Comparison of ENCODE assay signal across 21 mouse cellular contexts in the genomic region with DNA sequence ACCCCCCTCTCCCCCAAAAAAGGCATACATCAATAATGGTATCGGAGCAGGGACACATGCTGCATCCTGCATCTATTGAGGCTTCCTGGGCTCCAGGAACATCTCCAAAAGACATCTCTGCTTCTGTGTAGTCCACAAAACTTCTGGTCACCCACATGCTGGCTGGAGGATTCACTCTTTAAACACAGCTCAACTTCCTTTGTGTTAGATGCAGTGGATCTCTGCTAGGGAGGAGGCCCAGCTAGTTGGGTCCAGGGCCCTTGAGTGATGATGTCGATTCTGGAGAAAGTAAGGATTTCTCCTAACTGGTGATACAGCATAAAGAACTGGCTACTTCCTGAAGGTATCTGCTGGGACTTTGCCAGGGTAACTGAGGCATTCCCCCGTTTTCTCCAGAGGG.
A peak's percentile ranks its signal among the peaks of the same experiment; 100 is the strongest.
DNase-seq lines count a peak whose midpoint lies in the region; ATAC-seq lines count a peak whose summit lies in the region.
"Had no signal": no experiment of that assay in that cellular context is flagged by ENCODE, and none has a peak within 500 bp of the region (broad histone marks: within the 10 kb centered on the region; RNA-seq: fewer than 3 reads in every experiment).

No protein-coding gene starts in this region.

- H3K9me3 ChIP-seq in midbrain, embryonic 11.5 days (ENCODE audit: control insufficient read depth, low read length), result no peaks in the 10 kb centered on the region; the same call in 1 of the 2 replicates
- 0 out of 2 replicates have a peak, but pooled peaks cover 8% of the 10 kb centered on the region for H3K9me3 ChIP-seq in midbrain, embryonic 13.5 days
- peaks cover 4% of the 10 kb centered on the region; the same call in 1 of the 2 replicates for H3K9me3 ChIP-seq in neural tube, embryonic 13.5 days
- H3K9me3 ChIP-seq: G1E had no signal

- no peaks in the 10 kb centered on the region for H3K27me3 ChIP-seq in midbrain, embryonic 11.5 days (ENCODE audit: control insufficient read depth, insufficient read depth, low read length)
- no peaks in the 10 kb centered on the region for H3K27me3 ChIP-seq in midbrain, embryonic 13.5 days
- no peaks in the 10 kb centered on the region for H3K27me3 ChIP-seq in neural tube, embryonic 13.5 days
- H3K27me3 ChIP-seq: CH12.LX had no signal

- no peak overlapping the region for H3K9ac ChIP-seq in midbrain, embryonic 11.5 days (ENCODE audit: low read length)
- H3K9ac ChIP-seq in midbrain, embryonic 13.5 days (replicated peaks), result no peak overlapping the region
- H3K9ac ChIP-seq in neural tube, embryonic 13.5 days, result no peak overlapping the region

- DNase-seq in heart, adult 11 months, result peak; percentile 67
- DNase-seq in heart, adult 8-10 months (ENCODE audit: low spot score), result no peak
- DNase-seq in midbrain, embryonic 11.5 days (ENCODE audit: low spot score, missing footprints), result peak; percentile 69
- no peak for DNase-seq in neural tube, embryonic 10.5 days (ENCODE audit: extremely low spot score, low spot score)
- DNase-seq: adrenal gland, adult 2 months; adrenal gland, adult 8-10 months; adrenal gland, postnatal 10 days; adrenal gland, postnatal 14 days; adrenal gland, postnatal 25 days; adrenal gland, postnatal 36 days; B cell, adult 2 months; cerebellum, adult 11 months; cerebellum, adult 11-12 months; cerebellum, adult 18-20 months had no signal

- ATAC-seq in midbrain, embryonic 11.5 days (ENCODE audit: low FRiP score), result no peak
- no peak for ATAC-seq in midbrain, embryonic 13.5 days
- ATAC-seq in neural tube, embryonic 13.5 days (ENCODE audit: low read depth), result no peak
- ATAC-seq: activated CD4-positive, CD25-positive, alpha-beta regulatory T cell, adult 4 months; CD4-positive, CD25-positive, alpha-beta regulatory T cell, adult 4 months; Patski had no signal

- H3K4me2 ChIP-seq in midbrain, embryonic 11.5 days, result no peak overlapping the region
- no peak overlapping the region for H3K4me2 ChIP-seq in midbrain, embryonic 13.5 days (replicated peaks)
- no peak overlapping the region for H3K4me2 ChIP-seq in neural tube, embryonic 13.5 days

- H3K36me3 ChIP-seq in midbrain, embryonic 11.5 days (ENCODE audit: control insufficient read depth, insufficient read depth, low read length), result no peaks in the 10 kb centered on the region
- no peaks in the 10 kb centered on the region for H3K36me3 ChIP-seq in midbrain, embryonic 13.5 days
- H3K36me3 ChIP-seq in neural tube, embryonic 13.5 days, result no peaks in the 10 kb centered on the region
- H3K36me3 ChIP-seq: G1E had no signal

- 83% methylated on average over 3 of the region's 3 CpGs for WGBS in midbrain, embryonic 11.5 days
- whole genome bisulfite sequencing in midbrain, embryonic 13.5 days, result 87% methylated on average over 3 of the region's 3 CpGs
- WGBS in neural tube, embryonic 13.5 days, result 94% methylated on average over 3 of the region's 3 CpGs

- H3K4me3 ChIP-seq in midbrain, embryonic 11.5 days (ENCODE audit: low read depth, low read length), result no peak overlapping the region
- no peak overlapping the region for H3K4me3 ChIP-seq in midbrain, embryonic 13.5 days (replicated peaks)
- no peak overlapping the region for H3K4me3 ChIP-seq in neural tube, embryonic 13.5 days

- H3K4me1 ChIP-seq in midbrain, embryonic 11.5 days (ENCODE audit: control insufficient read depth, insufficient read depth, low read length), result 0 out of 2 replicates have a peak, but pooled peaks cover 2% of the 10 kb centered on the region
- peaks cover 7% of the 10 kb centered on the region; the same call in 1 of the 2 replicates for H3K4me1 ChIP-seq in midbrain, embryonic 13.5 days (replicated peaks)
- H3K4me1 ChIP-seq in neural tube, embryonic 13.5 days (replicated peaks), result peaks cover 6% of the 10 kb centered on the region; the same call in 1 of the 2 replicates

- H3K27ac ChIP-seq in midbrain, embryonic 11.5 days (ENCODE audit: low read depth, low read length), result no peak overlapping the region
- H3K27ac ChIP-seq in midbrain, embryonic 13.5 days, result no peak overlapping the region
- H3K27ac ChIP-seq in neural tube, embryonic 13.5 days (replicated peaks), result peak overlapping the region; percentile 61

Comparison
In these comparisons a context has a peak if more than half of its experiments do, and no peak if none do; other contexts are left out.
1. DNase-seq: peak in heart, adult 11 months (single experiment) and midbrain, embryonic 11.5 days (single experiment); none in heart, adult 8-10 months (single experiment) and neural tube, embryonic 10.5 days (single experiment).